Mouse (Mus musculus): Measurements from ENCODE around the gene Isyna1. TPM values are rescaled to one million over a fixed set of nuclear protein-coding genes. Genes with fewer than 3 reads are reported as not detected.

Gene Isyna1
- total and polyA plus RNA-seq, 2 experiments from 2014 or later: 140 to 176 TPM

DNA sequence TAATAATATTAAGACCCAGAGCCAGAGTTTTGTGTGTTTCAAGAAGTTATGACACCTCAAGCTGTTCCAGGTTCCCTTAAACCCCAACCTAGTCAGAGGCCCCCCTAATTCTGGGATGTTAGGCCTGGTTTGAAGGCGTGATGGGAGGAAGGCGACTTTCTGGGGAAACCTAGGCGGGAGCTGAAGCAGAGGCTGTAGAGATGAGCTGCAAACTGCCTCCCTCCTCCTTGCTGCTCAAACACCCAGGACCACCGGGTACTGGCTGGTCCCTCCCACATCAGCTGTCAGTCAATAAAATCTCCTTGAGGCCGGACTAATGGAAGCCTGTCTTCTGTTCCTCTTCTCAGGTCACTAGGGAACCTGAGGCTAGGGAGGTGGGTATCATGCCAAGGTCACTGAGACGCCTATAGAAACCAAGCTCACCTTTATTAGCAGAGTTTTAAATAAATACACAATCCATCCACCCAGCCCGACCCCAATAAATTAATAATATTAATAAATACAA is 34.9 kb downstream of the Isyna1 start:
- Histone ChIP-seq H3K4me1 (ENCODE audit: insufficient read depth, low read length) (no peaks in the 10 kb centered on the region), H3K4me2 (ENCODE audit: low read depth, low read length, poor library complexity, severe bottlenecking) (peak overlapping the region; percentile 60), H3K27ac (ENCODE audit: low read depth, low read length) (peak overlapping the region; percentile 51), H3K9ac (replicated peaks; ENCODE audit: low read length, poor library complexity, severe bottlenecking) (peak overlapping the region; percentile 29), H3K36me3 (ENCODE audit: insufficient read depth, low read length) (no peaks in the 10 kb centered on the region), H3K9me3 (ENCODE audit: low read length) (no peaks in the 10 kb centered on the region), H3K4me3 (ENCODE audit: low read depth, low read length) (peak overlapping the region; percentile 33), H3K27me3 (ENCODE audit: insufficient read depth, low read length) (peaks cover 7% of the 10 kb centered on the region; the same call in 1 of the 2 replicates)
- DNase-seq (ENCODE audit: low spot score) (no peak), ATAC-seq (ENCODE audit: low FRiP score) (0 out of 2 replicates have a peak, but pooled peaks have one; percentile 1)
- no peak for TF ChIP-seq CTCF (IDR thresholded peaks at IDR 0.05)
- 54% methylated on average over 7 of the region's 7 CpGs for WGBS

- WGBS: under 1% methylated on average over 60 of the region's 60 CpGs
- H3K9ac ChIP-seq (replicated peaks; ENCODE audit: low read length, poor library complexity, severe bottlenecking): peak overlapping the region; percentile 29
Observed at GRCm38 (mm10) chr8:70629574-70630531, 35.7 kb downstream of the Isyna1 start.

GRCm38 (mm10) chr8:70630532-70631381 is 36.6 kb downstream of the Isyna1 start:
- Histone ChIP-seq H3K4me2 (ENCODE audit: low read depth, low read length, poor library complexity, severe bottlenecking) (peak overlapping the region; percentile 60; the same call in 1 of the 2 replicates), H3K27me3 (ENCODE audit: insufficient read depth, low read length) (peaks cover 7% of the 10 kb centered on the region; the same call in 1 of the 2 replicates), H3K4me1 (ENCODE audit: insufficient read depth, low read length) (no peaks in the 10 kb centered on the region), H3K4me3 (ENCODE audit: low read depth, low read length) (no peak overlapping the region), H3K9ac (replicated peaks; ENCODE audit: low read length, poor library complexity, severe bottlenecking) (0 out of 2 replicates have a peak overlapping the region, but pooled peaks have one; percentile 4), H3K9me3 (ENCODE audit: low read length) (no peaks in the 10 kb centered on the region), H3K36me3 (ENCODE audit: insufficient read depth, low read length) (no peaks in the 10 kb centered on the region), H3K27ac (ENCODE audit: low read depth, low read length) (no peak overlapping the region)
- ATAC-seq (ENCODE audit: low FRiP score) (no peak), DNase-seq (ENCODE audit: low spot score) (peak; percentile 45)
- TF ChIP-seq CTCF (IDR thresholded peaks at IDR 0.05): no peak
- WGBS: 15% methylated on average over 22 of the region's 22 CpGs

More at GRCm38 (mm10) chr8:70629574-70630531, 35.7 kb downstream of the Isyna1 start:
- peak; percentile 100 for TF ChIP-seq CTCF (IDR thresholded peaks at IDR 0.05)
- H3K4me1 ChIP-seq (ENCODE audit: insufficient read depth, low read length): no peaks in the 10 kb centered on the region
- ATAC-seq (ENCODE audit: low FRiP score): peak; percentile 91
- peaks cover 7% of the 10 kb centered on the region; the same call in 1 of the 2 replicates for H3K27me3 ChIP-seq (ENCODE audit: insufficient read depth, low read length)
- H3K4me3 ChIP-seq (ENCODE audit: low read depth, low read length): peak overlapping the region; percentile 33
- DNase-seq (ENCODE audit: low spot score): peak; percentile 91
- H3K9me3 ChIP-seq (ENCODE audit: low read length): no peaks in the 10 kb centered on the region
- peak overlapping the region; percentile 52 for H3K27ac ChIP-seq (ENCODE audit: low read depth, low read length)
- H3K36me3 ChIP-seq (ENCODE audit: insufficient read depth, low read length): no peaks in the 10 kb centered on the region
- peak overlapping the region; percentile 60 for H3K4me2 ChIP-seq (ENCODE audit: low read depth, low read length, poor library complexity, severe bottlenecking)

DNA sequence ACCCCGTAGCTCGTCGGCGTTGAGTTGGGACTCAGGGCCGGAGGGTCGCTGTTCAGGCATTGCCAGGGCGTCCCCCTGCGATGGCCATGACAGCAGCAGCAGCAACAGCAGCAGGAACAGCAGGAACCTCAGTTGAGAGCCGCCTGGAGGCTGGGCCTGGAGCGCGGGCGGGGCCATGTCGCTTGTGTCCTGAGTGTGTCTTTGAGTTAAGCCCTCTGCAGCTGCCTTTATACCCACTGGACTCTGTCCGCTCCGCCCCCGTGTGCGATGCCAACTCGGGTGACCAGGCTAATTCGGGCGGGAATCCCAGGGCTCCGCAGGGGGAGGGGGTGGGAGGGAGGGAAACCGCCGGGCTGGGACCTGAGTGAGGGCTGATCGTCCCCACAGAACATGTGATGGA is 37.3 kb downstream of the Isyna1 start:
- Histone ChIP-seq H3K4me2 (ENCODE audit: low read depth, low read length, poor library complexity, severe bottlenecking) (no peak overlapping the region), H3K27ac (ENCODE audit: low read depth, low read length) (no peak overlapping the region), H3K4me3 (ENCODE audit: low read depth, low read length) (no peak overlapping the region), H3K27me3 (ENCODE audit: insufficient read depth, low read length) (peaks cover 7% of the 10 kb centered on the region; the same call in 1 of the 2 replicates), H3K9me3 (ENCODE audit: low read length) (no peaks in the 10 kb centered on the region), H3K36me3 (ENCODE audit: insufficient read depth, low read length) (no peaks in the 10 kb centered on the region), H3K4me1 (ENCODE audit: insufficient read depth, low read length) (no peaks in the 10 kb centered on the region), H3K9ac (replicated peaks; ENCODE audit: low read length, poor library complexity, severe bottlenecking) (no peak overlapping the region)
- no peak for ATAC-seq (ENCODE audit: low FRiP score)
- 17% methylated on average over 24 of the region's 24 CpGs for WGBS
- no peak for DNase-seq (ENCODE audit: low spot score)
- no peak for TF ChIP-seq CTCF (IDR thresholded peaks at IDR 0.05)

DNA sequence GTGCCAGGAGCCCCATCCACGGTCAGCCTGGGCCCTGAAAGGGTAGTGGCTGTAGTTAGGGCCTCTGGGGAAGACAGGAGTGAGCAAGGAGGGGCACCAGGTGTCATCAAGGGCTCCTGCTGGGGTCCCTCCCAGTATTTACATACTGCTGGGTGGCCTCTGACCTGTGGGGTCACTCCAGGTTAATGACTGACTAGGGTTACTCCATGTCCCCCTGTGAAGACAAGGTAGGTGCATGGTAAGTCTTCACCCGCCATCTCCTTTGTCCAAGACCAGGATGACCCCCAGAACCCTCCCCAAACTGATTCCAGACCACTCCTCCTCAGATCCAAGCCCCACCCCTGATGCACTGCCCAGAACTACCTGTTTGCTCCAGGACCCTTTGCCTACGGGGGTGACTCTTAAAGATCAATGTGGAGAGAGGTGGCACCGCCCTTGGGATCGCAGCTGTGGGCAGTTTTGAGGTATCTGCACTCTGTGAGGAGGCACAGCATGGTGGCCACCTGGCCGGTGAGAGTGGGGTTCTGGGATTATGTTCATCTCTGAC is 38.2 kb downstream of the Isyna1 start, which contains the start of gene Gdf15:
Gdf15 (minus strand) TSS at position 111 of the 547 bp plus-strand sequence.
- ATAC-seq (ENCODE audit: low FRiP score) (no peak), DNase-seq (ENCODE audit: low spot score) (no peak)
- no peaks in the 10 kb centered on the region for H3K9me3 ChIP-seq (ENCODE audit: low read length)
- H3K4me2 ChIP-seq (ENCODE audit: low read depth, low read length, poor library complexity, severe bottlenecking): no peak within 1 kb of the TSS
- H3K36me3 ChIP-seq (ENCODE audit: insufficient read depth, low read length): no peaks in the 10 kb centered on the region
- H3K9ac ChIP-seq (replicated peaks; ENCODE audit: low read length, poor library complexity, severe bottlenecking): no peak within 1 kb of the TSS
- peaks cover 7% of the 10 kb centered on the region; the same call in 1 of the 2 replicates for H3K27me3 ChIP-seq (ENCODE audit: insufficient read depth, low read length)
- no peak within 1 kb of the TSS for H3K4me3 ChIP-seq (ENCODE audit: low read depth, low read length)
- no peak within 1 kb of the TSS for H3K27ac ChIP-seq (ENCODE audit: low read depth, low read length)
- TF ChIP-seq CTCF (IDR thresholded peaks at IDR 0.05): no peak
- H3K4me1 ChIP-seq (ENCODE audit: insufficient read depth, low read length): no peaks in the 10 kb centered on the region
- 82% methylated on average over 6 of the region's 6 CpGs for whole genome bisulfite sequencing
